Mouse (Mus musculus) inflammation-experienced regulatory T-cells, adult 16 weeks (primary cell): ENCODE measurements around the gene Magi1. TPM values are rescaled to one million over a fixed set of nuclear protein-coding genes. Genes with fewer than 3 reads are reported as not detected.

Source experiments
- polyA plus RNA-seq: library from polyadenylated mRNA; unstranded; fragments of 100-300 nt; shearing (Covaris generic); gene quantifications from one replicate; pipeline ENCODE4 v1.2.1, GENCODE M21; 2017

Magi1 gene
- polyA plus RNA-seq: 1.3 TPM

DNA sequence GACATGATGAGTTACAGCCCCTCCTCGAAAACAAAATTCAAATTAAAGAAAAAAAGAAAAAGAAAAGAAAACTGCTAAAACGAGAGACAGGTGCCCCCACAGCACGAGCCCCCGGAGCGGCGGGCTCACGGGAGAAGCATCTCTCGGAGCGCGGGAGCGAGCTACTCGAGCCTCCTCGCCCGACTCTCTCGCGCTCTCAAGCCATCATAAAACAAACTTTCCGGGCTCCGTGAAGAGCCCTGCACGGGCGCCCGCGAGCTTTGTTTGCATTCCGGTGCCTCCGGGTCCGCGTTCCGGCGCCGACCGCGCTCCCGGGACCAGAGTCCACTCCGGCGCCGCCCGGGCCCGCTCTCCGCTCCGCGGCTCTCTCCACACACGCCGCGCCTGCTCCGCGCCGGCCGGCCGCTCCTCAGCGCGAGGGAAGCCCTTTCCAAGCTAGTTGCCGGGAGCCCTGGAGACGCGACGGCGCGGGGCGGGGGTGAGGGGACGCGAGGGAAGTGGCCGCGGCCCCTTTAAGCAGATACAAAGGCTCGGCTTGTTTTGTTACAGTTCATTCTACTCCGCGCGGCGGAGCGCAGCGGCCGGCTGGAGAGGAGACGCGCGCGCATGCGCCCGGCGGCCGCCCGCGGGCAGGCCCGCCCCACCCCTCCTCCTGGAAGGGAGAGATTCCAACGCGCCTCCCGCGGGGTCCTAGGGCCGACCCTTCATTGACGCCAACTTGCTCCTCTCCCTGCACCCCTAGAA lies at the start of gene Magi1:
Gene Magi1, minus strand, starts transcription at position 600 of the 744 bp plus-strand sequence.

Other genes with a start within 250 kb of the Magi1 start
- 7.5 TPM for gene Slc25a26, start 216.4 kb upstream of the Magi1 start, polyA plus RNA-seq